21 mouse cellular contexts compared by ENCODE assay signal in genomic region chr3:30697891-30698290, GRCm38 (mm10). TPM values are rescaled to one million over a fixed set of nuclear protein-coding genes. Genes with fewer than 3 reads are reported as not detected.
"Had no signal": no experiment of that assay in that cellular context is flagged by ENCODE, and none has a peak within 500 bp of the region (broad histone marks: within the 10 kb centered on the region; RNA-seq: fewer than 3 reads in every experiment).

No protein-coding gene starts in this region.

- ATAC-seq: lung, postnatal 0 days; midbrain, embryonic 13.5 days had no signal

- H3K4me2 ChIP-seq: limb, embryonic 13.5 days; midbrain, embryonic 13.5 days had no signal

- DNase-seq: kidney, adult 8-10 months; left cerebral cortex, postnatal 4 days; lung, adult 18-20 months; lung, postnatal 36 days; right cerebral cortex, adult 18-20 months; right cerebral cortex, postnatal 25 days; spleen, adult 18-20 months; thymus, postnatal 4 days had no signal

- H3K9me3 ChIP-seq: limb, embryonic 13.5 days; midbrain, embryonic 13.5 days had no signal

- H3K4me3 ChIP-seq: limb, embryonic 13.5 days; midbrain, embryonic 13.5 days had no signal

- H3K36me3 ChIP-seq: limb, embryonic 13.5 days; midbrain, embryonic 13.5 days had no signal

- H3K27me3 ChIP-seq: limb, embryonic 13.5 days; midbrain, embryonic 13.5 days had no signal

- H3K9ac ChIP-seq: limb, embryonic 13.5 days; liver, embryonic 14.5 days; midbrain, embryonic 13.5 days had no signal

- H3K4me1 ChIP-seq: limb, embryonic 13.5 days; midbrain, embryonic 13.5 days had no signal

- H3K27ac ChIP-seq: limb, embryonic 13.5 days; liver, embryonic 14.5 days; midbrain, embryonic 13.5 days had no signal

RNA-seq across cellular contexts. Expression of gene Lrrc31, which starts 1.8 kb away (rescaled TPM):
- total RNA-seq: layer of hippocampus, adult 18-20 months; layer of hippocampus, postnatal 10 days; left cerebral cortex, adult 18-20 months; left cerebral cortex, postnatal 10 days; left cerebral cortex, postnatal 4 days; liver, adult 2 months; megakaryocyte progenitor cell, adult 5-6 weeks; midbrain, postnatal 0 days had no signal
- polyA plus RNA-seq: limb, embryonic 13.5 days; liver, adult 2 months; liver, embryonic 14.5 days; midbrain, postnatal 0 days; neural tube, embryonic 14.5 days had no signal

RNA-seq across cellular contexts. Expression of gene Samd7, which starts 48.2 kb away (rescaled TPM):
- total RNA-seq: layer of hippocampus, adult 18-20 months; left cerebral cortex, adult 18-20 months; left cerebral cortex, postnatal 10 days; liver, adult 2 months; megakaryocyte progenitor cell, adult 5-6 weeks had no signal
- polyA plus RNA-seq: limb, embryonic 13.5 days; liver, adult 2 months; lung, postnatal 0 days; midbrain, embryonic 13.5 days; neural tube, embryonic 14.5 days; stomach, embryonic 14.5 days had no signal

RNA-seq across cellular contexts. Expression of gene Lrrc34, which starts 50.2 kb away (rescaled TPM):
- total RNA-seq: left cerebral cortex, adult 18-20 months; megakaryocyte progenitor cell, adult 5-6 weeks had no signal
- polyA plus RNA-seq: liver, adult 2 months had no signal

RNA-seq across cellular contexts. Expression of gene Lrriq4, which starts 53.6 kb away (rescaled TPM):
- total RNA-seq: layer of hippocampus, adult 18-20 months; layer of hippocampus, postnatal 10 days; left cerebral cortex, adult 18-20 months; left cerebral cortex, postnatal 10 days; left cerebral cortex, postnatal 4 days; liver, adult 2 months; megakaryocyte progenitor cell, adult 5-6 weeks; midbrain, postnatal 0 days had no signal
- polyA plus RNA-seq: limb, embryonic 13.5 days; liver, adult 2 months; liver, embryonic 14.5 days; lung, postnatal 0 days; midbrain, embryonic 13.5 days; midbrain, postnatal 0 days; stomach, embryonic 14.5 days had no signal
